ENCODE assay signal across 14 mouse cellular contexts in the genomic region with DNA sequence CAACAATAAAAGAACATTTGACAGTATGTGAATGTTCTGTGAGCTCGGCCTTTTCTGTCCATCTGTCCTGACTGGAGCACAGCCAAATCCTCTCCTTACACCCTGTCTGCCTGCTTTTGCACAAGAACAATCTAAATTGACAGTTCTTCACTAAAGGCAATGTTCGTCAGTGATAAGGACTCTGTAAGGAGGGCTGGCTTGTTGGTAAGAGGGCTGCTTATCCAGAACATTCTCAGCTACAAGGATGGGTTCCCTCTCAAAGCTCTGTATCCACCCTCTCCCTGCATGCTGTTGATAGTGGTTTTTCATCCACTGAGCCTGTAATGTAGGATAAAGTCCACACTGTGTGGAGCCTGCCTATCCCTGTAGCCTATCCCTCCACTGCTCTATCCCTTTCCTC. TPM values are rescaled to one million over a fixed set of nuclear protein-coding genes. Genes with fewer than 3 reads are reported as not detected.
A peak's percentile ranks its signal among the peaks of the same experiment; 100 is the strongest.
DNase-seq lines count a peak whose midpoint lies in the region; ATAC-seq lines count a peak whose summit lies in the region.
"Had no signal": no experiment of that assay in that cellular context is flagged by ENCODE, and none has a peak within 500 bp of the region (broad histone marks: within the 10 kb centered on the region; RNA-seq: fewer than 3 reads in every experiment).

No protein-coding gene starts in this region.

- peak; percentile 38; the same call in 1 of the 2 replicates for ATAC-seq in forebrain, embryonic 13.5 days
- ATAC-seq in forebrain, embryonic 12.5 days (ENCODE audit: low FRiP score) = no peak
- peak; percentile 74; the same call in 1 of the 2 replicates for ATAC-seq in lung, embryonic 15.5 days (ENCODE audit: borderline replicate concordance, extremely low read depth, low FRiP score, low TSS enrichment)
- ATAC-seq in liver, embryonic 12.5 days = peak; percentile 93

- H3K27ac ChIP-seq in forebrain, embryonic 13.5 days = no peak overlapping the region
- H3K27ac ChIP-seq in forebrain, embryonic 12.5 days = no peak overlapping the region
- no peak overlapping the region for H3K27ac ChIP-seq in lung, embryonic 15.5 days
- peak overlapping the region; percentile 96 for H3K27ac ChIP-seq in liver, embryonic 12.5 days

- H3K9ac ChIP-seq in forebrain, embryonic 13.5 days = no peak overlapping the region
- H3K9ac ChIP-seq in forebrain, embryonic 12.5 days = no peak overlapping the region
- H3K9ac ChIP-seq in lung, embryonic 15.5 days = no peak overlapping the region
- H3K9ac ChIP-seq in liver, embryonic 12.5 days = peak overlapping the region; percentile 77

- H3K4me3 ChIP-seq in forebrain, embryonic 13.5 days = no peak overlapping the region
- no peak overlapping the region for H3K4me3 ChIP-seq in forebrain, embryonic 12.5 days (replicated peaks)
- no peak overlapping the region for H3K4me3 ChIP-seq in lung, embryonic 15.5 days
- H3K4me3 ChIP-seq in liver, embryonic 12.5 days = peak overlapping the region; percentile 75
- H3K4me3 ChIP-seq: myocyte had no signal

- H3K4me1 ChIP-seq in forebrain, embryonic 13.5 days = peaks cover 6% of the 10 kb centered on the region; the same call in 1 of the 2 replicates
- H3K4me1 ChIP-seq in forebrain, embryonic 12.5 days = no peaks in the 10 kb centered on the region
- H3K4me1 ChIP-seq in lung, embryonic 15.5 days = no peaks in the 10 kb centered on the region
- peaks cover 71% of the 10 kb centered on the region for H3K4me1 ChIP-seq in liver, embryonic 12.5 days

- DNase-seq in lung, postnatal 4 days = no peak
- peak; percentile 67 to 74 for DNase-seq in spleen, postnatal 4 days (ENCODE audit: low spot score in 2 of 2)
- DNase-seq in adrenal gland, adult (ENCODE audit: inconsistent age in 2 of 2, low spot score in 1 of 2) = no peak
- DNase-seq in adrenal gland, adult 2 months = no peak
- DNase-seq: cerebellum, adult 11-12 months; gastrocnemius, postnatal 14 days; heart, postnatal 14 days; kidney, adult 18-20 months had no signal

- H3K27me3 ChIP-seq in forebrain, embryonic 13.5 days = no peaks in the 10 kb centered on the region
- no peaks in the 10 kb centered on the region for H3K27me3 ChIP-seq in forebrain, embryonic 12.5 days
- H3K27me3 ChIP-seq in lung, embryonic 15.5 days = no peaks in the 10 kb centered on the region
- no peaks in the 10 kb centered on the region for H3K27me3 ChIP-seq in liver, embryonic 12.5 days (replicated peaks)

- no peaks in the 10 kb centered on the region for H3K36me3 ChIP-seq in forebrain, embryonic 13.5 days (ENCODE audit: poor library complexity, severe bottlenecking)
- H3K36me3 ChIP-seq in forebrain, embryonic 12.5 days (replicated peaks) = no peaks in the 10 kb centered on the region
- H3K36me3 ChIP-seq in lung, embryonic 15.5 days = no peaks in the 10 kb centered on the region
- peaks cover 94% of the 10 kb centered on the region for H3K36me3 ChIP-seq in liver, embryonic 12.5 days

- WGBS in forebrain, embryonic 13.5 days = 51% methylated on average over 2 of the region's 2 CpGs
- 77% methylated on average over 2 of the region's 2 CpGs for WGBS in forebrain, embryonic 12.5 days
- 57% methylated on average over 2 of the region's 2 CpGs for WGBS in lung, embryonic 15.5 days
- 19% methylated on average over 2 of the region's 2 CpGs for WGBS in liver, embryonic 12.5 days (ENCODE audit: insufficient replicate concordance)

- H3K9me3 ChIP-seq in forebrain, embryonic 13.5 days (replicated peaks) = no peaks in the 10 kb centered on the region
- no peaks in the 10 kb centered on the region for H3K9me3 ChIP-seq in forebrain, embryonic 12.5 days
- H3K9me3 ChIP-seq in lung, embryonic 15.5 days = no peaks in the 10 kb centered on the region
- no peaks in the 10 kb centered on the region for H3K9me3 ChIP-seq in liver, embryonic 12.5 days (replicated peaks)

- H3K4me2 ChIP-seq in forebrain, embryonic 13.5 days = no peak overlapping the region
- H3K4me2 ChIP-seq in forebrain, embryonic 12.5 days = no peak overlapping the region
- H3K4me2 ChIP-seq in lung, embryonic 15.5 days = no peak overlapping the region
- peak overlapping the region; percentile 71 for H3K4me2 ChIP-seq in liver, embryonic 12.5 days

RNA-seq across cellular contexts. Expression of gene Gypa, which starts 6.7 kb away (rescaled TPM):
- polyA plus RNA-seq in forebrain, embryonic 13.5 days (2015; fragmentation: Nextera tagmentation; extraction: Ambion mirVana) = 2.1 and 4.7 TPM in 2 replicates
- polyA plus RNA-seq in forebrain, embryonic 12.5 days (2016; fragmentation: Nextera tagmentation; extraction: Ambion mirVana) = 3.3 and 4.5 TPM in 2 replicates
- 8.0 and 10.5 TPM in 2 replicates for polyA plus RNA-seq in lung, embryonic 15.5 days (2015; fragmentation: Nextera tagmentation; extraction: Ambion mirVana)
- 495 and 540 TPM in 2 replicates for polyA plus RNA-seq in liver, embryonic 12.5 days (2016; fragmentation: Nextera tagmentation; extraction: Ambion mirVana)
- not detected for total RNA-seq in adrenal gland, adult 2 months (2021)
- polyA plus RNA-seq in adrenal gland, adult 2 months (2012; rRNA removed) = not detected in 2 replicates
- total RNA-seq: left cerebral cortex, postnatal 36 days had no signal
- polyA plus RNA-seq: myocyte had no signal

Comparison
In these comparisons a context has a peak if more than half of its experiments do, and no peak if none do; other contexts are left out.
1. DNase-seq: peak in spleen, postnatal 4 days (2 of 2); none in lung, postnatal 4 days (0 of 2), adrenal gland, adult (0 of 2) and adrenal gland, adult 2 months (single experiment).
2. RNA of gene Gypa, which starts 6.7 kb away (polyA plus RNA-seq): 495 to 540 TPM in liver, embryonic 12.5 days; 8.0 to 10.5 TPM in lung, embryonic 15.5 days, 3.3 to 4.5 TPM in forebrain, embryonic 12.5 days, 2.1 to 4.7 TPM in forebrain, embryonic 13.5 days and not detected in adrenal gland, adult 2 months; every median in the first group is over 10 times any median in the second.